Mouse (Mus musculus) cerebral cortex, adult 2 months (tissue): ENCODE measurements around the gene Slc22a6.

ENCODE experiments used
- WGBS: fragments of 180-500 bp; shearing (Covaris S2); methylation state at CpG from one replicate; pipeline ENCODE4 v1.1.7; 2018; 5-methylcytosine and 5-hydroxymethylcytosine counted together

Slc22a6 gene

DNA sequence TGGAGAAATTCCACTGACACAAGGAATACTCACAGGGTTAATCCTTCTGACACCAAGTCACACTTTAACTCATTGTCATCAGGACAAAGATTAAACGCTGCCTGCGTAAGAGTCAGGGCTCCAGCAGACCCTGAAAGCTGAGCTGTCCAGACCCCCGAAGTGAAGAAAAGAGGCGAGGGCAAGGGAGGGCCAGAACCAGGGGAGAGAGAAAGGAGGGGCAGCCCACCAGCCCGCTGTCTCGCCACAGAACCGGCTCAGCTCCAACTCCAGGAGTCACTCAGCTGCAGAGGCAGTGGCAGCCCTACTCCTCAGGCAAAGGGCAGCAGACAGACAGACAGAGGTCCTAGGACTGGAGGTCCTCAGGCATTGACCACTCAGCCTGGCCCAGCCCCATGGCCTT, at the start of gene Slc22a6:
Slc22a6 (plus strand) TSS at position 136 of the 400 bp plus-strand sequence.
- WGBS: 62% methylated on average over 7 of the region's 7 CpGs

DNA sequence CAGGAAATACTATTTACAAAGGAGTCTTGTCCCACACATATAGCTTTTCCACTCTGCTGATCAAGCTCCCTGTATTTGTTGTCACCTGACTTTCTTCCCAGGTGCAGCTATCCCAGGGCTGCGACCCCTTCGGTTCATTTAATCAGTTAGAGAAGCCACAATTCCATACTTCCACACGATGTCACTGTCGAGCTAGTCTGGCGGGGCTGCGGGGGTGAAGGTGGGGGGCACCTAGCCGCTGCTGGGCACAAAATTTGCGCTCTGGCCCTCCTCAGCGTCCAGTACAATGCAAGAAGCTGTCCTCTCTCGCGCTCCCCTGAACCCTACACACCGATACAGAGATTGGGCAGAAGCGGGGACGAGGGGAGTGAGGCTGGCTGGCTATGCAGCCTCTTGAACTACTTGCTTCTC, 48.4 kb upstream of the Slc22a6 start:
- WGBS: 5% methylated on average over 14 of the region's 14 CpGs

DNA sequence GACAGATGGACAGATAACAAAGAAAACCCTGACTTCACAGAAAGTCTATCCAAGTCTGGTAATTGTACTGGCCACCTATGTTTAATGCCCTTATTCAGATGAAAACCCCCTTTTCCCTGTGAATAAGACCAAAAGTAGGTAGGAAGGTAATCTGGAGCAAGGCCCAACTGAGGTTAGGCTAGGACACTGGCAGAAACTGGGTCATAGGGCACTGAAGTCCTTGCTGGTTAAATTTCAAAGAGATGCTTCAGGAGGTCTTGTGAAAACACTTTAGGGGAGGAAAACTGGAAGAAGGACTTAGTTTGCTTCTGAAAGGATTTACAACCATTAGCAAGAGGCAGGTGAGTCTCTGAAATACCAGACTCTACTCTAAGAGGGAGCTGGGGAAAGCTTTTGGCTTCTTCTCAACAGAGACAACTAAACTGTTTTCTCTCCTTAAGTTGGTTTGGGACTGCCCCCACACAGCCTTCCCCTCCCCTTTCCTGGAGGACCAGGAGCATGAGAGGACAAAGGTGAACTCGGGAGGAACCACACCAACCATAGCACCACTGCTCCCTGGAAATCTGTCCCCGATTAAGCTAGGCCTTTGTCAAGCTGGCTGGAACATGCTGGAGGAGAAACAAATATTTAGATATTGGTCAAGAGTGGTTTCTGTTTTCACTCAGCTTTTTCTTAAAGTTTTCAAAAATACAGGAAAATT, 47.3 kb upstream of the Slc22a6 start:
- 82% methylated on average over 2 of the region's 2 CpGs for WGBS

DNA sequence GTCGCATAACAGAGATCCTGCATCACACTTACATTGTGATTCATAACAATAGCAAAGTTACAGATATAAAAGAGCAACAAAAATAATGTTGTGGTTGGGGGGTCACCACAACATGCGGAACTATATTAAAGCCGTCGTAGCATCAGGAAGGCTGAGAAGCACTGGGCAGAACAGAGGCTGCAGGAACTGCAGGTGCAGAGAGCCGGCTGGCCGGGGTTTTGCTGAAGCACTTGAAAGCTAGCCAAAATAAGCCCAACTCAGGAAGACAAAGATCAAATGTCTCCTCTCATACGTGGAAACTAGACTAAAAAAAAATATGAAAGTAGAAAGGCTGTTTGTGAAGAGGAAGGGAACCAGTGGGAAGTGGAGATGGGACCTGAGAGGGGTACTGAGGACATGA, 46.1 kb upstream of the Slc22a6 start:
- 67% methylated on average over 7 of the region's 7 CpGs for WGBS

- 61% methylated on average over 3 of the region's 3 CpGs for WGBS
Observed at GRCm38 (mm10) chr19:8572485-8572884, 45.4 kb upstream of the Slc22a6 start.

- 77% methylated on average over 4 of the region's 4 CpGs for WGBS
Observed at GRCm38 (mm10) chr19:8577432-8577831, 40.4 kb upstream of the Slc22a6 start.

DNA sequence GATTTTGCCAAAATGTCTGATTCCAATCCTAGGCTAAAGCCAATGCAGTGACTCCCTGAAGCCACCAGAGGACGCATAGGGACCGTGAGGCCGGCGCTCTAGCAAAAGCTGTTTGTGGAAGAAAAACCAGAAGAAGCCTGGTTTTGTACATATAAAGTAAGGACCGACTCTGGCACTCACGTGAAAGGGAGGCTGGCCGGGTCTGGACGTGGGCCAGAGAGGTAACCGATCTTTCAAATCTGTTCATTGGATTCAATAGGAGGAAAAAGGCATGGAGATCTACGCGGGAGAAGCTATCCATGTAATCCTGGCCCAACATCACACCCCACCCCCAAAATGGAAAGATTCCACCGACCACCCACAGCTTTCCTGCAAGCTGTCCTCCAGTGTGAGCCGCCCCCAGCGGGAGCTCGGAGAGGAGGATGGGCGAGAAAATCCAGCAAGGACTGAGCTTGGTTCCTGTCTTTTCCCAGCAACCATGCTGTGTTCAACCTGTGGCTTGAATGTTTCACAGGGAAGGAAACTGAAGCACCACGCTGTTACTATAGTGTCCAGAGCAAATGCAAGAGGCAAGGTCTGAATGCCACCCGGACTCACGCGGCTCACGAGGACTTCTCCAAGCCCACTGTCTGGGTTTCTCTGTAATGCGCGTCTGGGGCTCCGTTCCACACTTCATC, 39.4 kb upstream of the Slc22a6 start:
- WGBS: 3% methylated on average over 24 of the region's 24 CpGs

DNA sequence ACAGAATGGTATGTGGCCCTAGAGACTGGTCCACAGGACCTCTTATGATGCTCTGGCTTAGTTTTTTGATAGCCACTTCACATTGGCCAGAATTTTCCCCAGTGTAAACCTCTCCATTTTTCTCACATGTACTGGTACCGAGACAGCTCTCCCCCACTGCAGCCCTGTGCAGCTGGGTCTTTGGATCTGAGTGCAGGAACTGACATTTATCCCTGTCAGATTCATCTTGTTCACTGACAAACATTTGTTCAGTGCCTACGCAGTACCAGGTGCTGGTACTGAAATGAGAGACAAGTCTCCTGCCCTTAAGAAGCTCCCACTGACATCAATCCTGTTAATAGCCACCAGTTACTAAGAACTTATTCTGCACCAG, 38.9 kb upstream of the Slc22a6 start:
- 27% methylated on average over 2 of the region's 2 CpGs for whole genome bisulfite sequencing

DNA sequence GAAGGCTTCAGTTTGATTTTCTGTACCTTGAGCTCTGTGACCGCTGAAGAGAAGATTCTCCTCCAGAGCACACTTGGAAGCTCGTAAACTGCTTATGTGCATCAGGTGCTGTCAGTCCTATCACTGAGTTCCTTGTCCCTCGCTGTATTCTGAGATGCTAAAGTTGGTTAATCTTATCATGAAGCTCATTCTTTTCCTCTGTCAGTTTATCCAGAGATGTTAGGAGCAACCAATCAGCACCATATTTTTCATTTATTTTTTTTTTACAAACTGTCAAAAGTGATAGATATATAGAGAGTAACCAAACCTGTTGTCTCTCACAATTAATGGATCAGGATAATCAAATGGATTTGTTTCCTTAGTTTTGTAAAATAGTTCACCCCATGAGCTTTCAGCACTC, 32.5 kb upstream of the Slc22a6 start:
- 89% methylated on average over 3 of the region's 3 CpGs for WGBS

- 41% methylated on average over 2 of the region's 2 CpGs for WGBS
Observed at GRCm38 (mm10) chr19:8585899-8586298, 31.9 kb upstream of the Slc22a6 start.

DNA sequence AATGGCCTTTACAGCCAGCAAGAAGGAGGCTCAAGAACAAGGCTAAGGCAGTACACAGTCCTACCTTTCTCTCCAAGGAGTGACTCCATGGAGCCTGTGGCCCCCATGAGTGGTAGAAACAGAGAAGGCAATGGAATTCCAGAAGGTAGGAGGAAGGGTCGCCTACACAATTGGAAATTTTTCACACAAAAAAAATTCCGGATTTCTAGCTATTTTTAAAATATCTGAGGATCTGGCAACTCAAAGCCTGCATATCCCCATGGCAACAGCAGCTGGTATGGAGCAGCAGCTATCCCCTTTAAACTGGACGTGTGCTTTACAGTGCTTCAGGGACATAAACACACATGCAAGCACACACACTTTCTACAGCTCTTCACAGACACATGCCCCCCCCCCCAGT, 31.5 kb upstream of the Slc22a6 start:
- 22% methylated on average over 3 of the region's 3 CpGs for WGBS

DNA sequence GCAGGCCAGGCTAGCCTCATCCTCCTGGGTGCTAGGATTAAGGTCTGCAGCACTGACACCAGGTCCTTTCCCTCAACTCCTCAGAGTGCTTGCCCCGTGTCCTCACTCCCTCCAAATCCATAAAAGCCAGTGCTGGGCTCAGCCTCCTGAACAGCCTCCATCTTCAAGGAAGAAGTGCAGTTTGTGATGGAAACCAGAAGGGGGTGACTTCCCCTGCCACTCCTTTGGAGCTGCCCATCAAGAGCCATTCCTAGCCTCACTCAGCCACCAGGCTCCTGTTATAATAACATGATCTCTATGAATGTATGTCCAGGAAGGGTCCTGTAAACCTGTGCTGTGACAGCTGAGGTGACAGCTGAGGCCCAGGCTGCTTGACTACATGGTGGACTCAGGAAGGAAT, 30.5 kb upstream of the Slc22a6 start:
- WGBS: 86% methylated on average over 1 of the region's 1 CpGs

DNA sequence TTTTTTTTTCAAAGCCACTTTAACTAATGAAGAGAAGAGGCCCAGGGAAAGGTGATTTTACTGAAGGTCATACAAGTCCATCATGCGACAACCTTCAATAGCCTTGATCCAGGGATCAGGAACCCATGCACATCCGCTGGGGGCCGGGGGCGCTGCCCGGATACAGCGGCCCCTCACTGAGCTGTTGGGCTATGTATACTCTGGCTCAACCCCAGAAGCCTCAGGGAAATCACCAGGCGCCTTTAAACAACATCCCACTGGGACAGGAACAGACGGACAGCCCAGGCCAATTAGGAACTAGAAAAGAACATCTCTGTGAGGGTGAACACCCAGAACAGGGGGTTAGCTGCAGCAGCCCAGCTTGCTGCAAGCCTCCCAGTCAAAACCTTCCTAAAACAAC, 26.9 kb upstream of the Slc22a6 start, which contains the start of gene Slc22a8:
Slc22a8 (plus strand) TSS at position 301 of the 400 bp plus-strand sequence.
- 64% methylated on average over 8 of the region's 8 CpGs for WGBS

DNA sequence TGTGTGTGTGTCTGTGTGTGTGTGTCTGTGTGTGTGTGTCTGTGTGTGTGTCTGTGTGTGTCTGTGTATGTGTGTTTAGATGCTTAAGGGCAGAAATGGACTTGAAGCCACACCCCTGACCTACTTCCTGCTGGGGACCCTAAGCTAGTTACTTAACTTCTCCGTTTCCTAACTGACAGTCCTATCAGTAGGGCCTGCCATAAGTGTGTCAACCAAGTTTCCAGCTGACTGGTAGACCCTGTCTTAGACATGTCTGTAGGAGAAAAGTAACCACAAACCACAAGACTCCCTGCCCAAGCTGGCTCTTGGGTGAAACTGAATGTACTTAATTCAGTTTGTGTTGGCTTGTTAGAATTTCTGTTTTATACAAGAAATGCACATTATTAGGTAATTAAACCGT, 25.7 kb upstream of the Slc22a6 start:
- WGBS: 66% methylated on average over 2 of the region's 2 CpGs

GRCm38 (mm10) chr19:8592873-8593408, 24.9 kb upstream of the Slc22a6 start:
- WGBS: 63% methylated on average over 6 of the region's 6 CpGs

DNA sequence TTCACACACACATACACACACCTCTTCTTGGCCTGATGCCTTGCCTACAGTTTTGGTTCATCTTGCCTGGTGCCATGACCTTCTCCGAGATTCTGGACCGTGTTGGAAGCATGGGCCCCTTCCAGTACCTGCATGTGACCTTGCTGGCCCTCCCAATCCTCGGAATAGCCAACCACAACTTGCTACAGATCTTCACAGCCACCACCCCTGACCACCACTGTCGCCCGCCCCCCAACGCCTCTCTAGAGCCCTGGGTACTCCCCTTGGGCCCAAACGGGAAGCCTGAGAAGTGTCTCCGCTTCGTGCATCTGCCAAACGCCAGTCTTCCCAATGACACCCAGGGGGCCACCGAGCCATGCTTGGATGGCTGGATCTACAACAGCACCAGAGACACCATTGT, 24.0 kb upstream of the Slc22a6 start:
- WGBS: 77% methylated on average over 11 of the region's 11 CpGs

- 17% methylated on average over 1 of the region's 1 CpGs for WGBS
Observed at GRCm38 (mm10) chr19:8594518-8594917, 23.3 kb upstream of the Slc22a6 start.

DNA sequence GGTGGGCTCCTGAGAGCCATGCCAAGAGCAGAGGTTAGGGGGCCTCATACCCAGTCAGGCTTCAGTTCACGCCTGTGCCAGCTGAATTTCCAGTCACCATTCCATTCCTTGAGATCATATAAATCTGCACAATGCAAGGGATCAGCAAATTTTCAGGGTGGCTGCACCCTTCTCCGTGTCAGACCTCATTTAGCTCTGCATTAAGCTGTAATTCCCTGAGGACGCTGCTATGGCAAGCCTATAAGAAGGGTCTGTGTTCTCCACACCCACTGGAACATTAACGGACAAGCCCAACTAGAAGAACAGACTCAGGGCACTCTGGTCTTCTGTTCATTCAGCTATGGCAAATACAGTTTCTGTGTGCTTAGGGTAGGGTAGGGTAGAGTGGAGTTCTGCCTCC, 20.6 kb upstream of the Slc22a6 start:
- WGBS: 61% methylated on average over 4 of the region's 4 CpGs

DNA sequence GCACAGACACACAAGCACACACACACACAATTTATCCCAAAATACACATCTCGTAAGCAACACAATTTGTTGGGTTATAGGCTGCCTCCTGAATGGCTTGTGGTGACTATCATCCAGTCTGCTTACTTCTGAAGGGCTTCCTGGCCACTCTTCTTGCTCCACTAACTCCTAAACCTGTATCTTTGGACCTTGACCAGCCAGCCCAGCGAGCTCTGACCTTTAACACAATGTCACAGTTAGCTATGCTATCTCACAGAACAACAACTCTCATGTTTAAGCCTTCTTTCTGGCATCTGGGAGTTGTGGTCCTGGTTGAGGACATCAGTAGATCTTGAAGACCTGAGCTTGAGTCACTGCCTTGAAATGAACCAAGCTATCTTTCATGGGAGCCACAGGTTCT, 18.6 kb upstream of the Slc22a6 start:
- WGBS: 73% methylated on average over 2 of the region's 2 CpGs

GRCm38 (mm10) chr19:8602914-8603313, 14.9 kb upstream of the Slc22a6 start:
- 88% methylated on average over 3 of the region's 3 CpGs for WGBS

GRCm38 (mm10) chr19:8604536-8605240, 13.2 kb upstream of the Slc22a6 start:
- 96% methylated on average over 8 of the region's 8 CpGs for WGBS

GRCm38 (mm10) chr19:8605241-8605558, 12.6 kb upstream of the Slc22a6 start:
- WGBS: 87% methylated on average over 3 of the region's 3 CpGs
